Mouse (Mus musculus): ENCODE measurements around the gene Dand5. TPM values are rescaled to one million over a fixed set of nuclear protein-coding genes. Genes with fewer than 3 reads are reported as not detected.

The Dand5 gene
- polyA plus RNA-seq, 1 experiment from 2014 or later, result 2.5 TPM

GRCm38 (mm10) chr8:84783198-84783918 lies 39.3 kb downstream of the Dand5 start:
- no peaks in the 10 kb centered on the region for H3K9me3 ChIP-seq (ENCODE audit: low read length)
- TF ChIP-seq CTCF (IDR thresholded peaks at IDR 0.05; ENCODE audit: low read depth), result no peak
- no peak for TF ChIP-seq EP300 (IDR thresholded peaks at IDR 0.05; ENCODE audit: low read depth)
- H3K4me3 ChIP-seq (ENCODE audit: low read depth, low read length), result no peak overlapping the region
- H3K27me3 ChIP-seq (ENCODE audit: insufficient read depth, low read length), result peaks cover 95% of the 10 kb centered on the region
- H3K27ac ChIP-seq (ENCODE audit: low read depth), result no peak overlapping the region
- 0 out of 2 replicates have a peak, but pooled peaks cover 2% of the 10 kb centered on the region for H3K4me1 ChIP-seq (ENCODE audit: insufficient read depth)
- DNase-seq (no peak), ATAC-seq (no peak)
- no peaks in the 10 kb centered on the region for H3K36me3 ChIP-seq (replicated peaks; ENCODE audit: insufficient read depth, low read length)
- no peak overlapping the region for H3K9ac ChIP-seq (replicated peaks)
- 15% methylated on average over 11 of the region's 11 CpGs for WGBS (ENCODE audit: insufficient replicate concordance)
- H3K4me2 ChIP-seq (ENCODE audit: low read depth, low read length), result no peak overlapping the region

DNA sequence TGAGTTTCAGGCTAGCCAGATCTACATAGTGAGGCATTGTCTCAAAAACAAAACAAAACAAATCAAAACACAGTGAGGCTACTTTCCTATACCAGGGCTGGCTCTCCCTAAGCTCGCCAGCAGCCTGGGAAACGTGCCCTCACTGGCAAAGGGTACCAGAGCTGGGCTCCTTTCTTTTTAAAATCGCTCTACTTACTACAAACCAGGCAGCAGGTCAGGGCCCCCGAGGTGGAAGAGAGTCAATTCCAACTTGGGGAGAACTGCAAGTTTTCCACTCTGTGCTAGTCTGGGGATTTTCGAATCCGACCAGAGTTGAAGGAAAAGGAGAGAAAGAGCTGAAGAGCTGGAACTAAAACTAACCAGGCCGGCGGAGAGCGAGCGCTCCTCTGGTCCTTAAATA lies 39.9 kb downstream of the Dand5 start:
- 33% methylated on average over 10 of the region's 10 CpGs for WGBS (ENCODE audit: insufficient replicate concordance)
- DNase-seq (no peak), ATAC-seq (no peak)
- TF ChIP-seq EP300 (IDR thresholded peaks at IDR 0.05; ENCODE audit: low read depth) (no peak), CTCF (IDR thresholded peaks at IDR 0.05; ENCODE audit: low read depth) (no peak)
- Histone ChIP-seq H3K4me3 (ENCODE audit: low read depth, low read length) (no peak overlapping the region), H3K4me1 (ENCODE audit: insufficient read depth) (0 out of 2 replicates have a peak, but pooled peaks cover 2% of the 10 kb centered on the region), H3K9ac (replicated peaks) (no peak overlapping the region), H3K27me3 (ENCODE audit: insufficient read depth, low read length) (peaks cover 90% of the 10 kb centered on the region), H3K27ac (ENCODE audit: low read depth) (no peak overlapping the region), H3K9me3 (ENCODE audit: low read length) (no peaks in the 10 kb centered on the region), H3K36me3 (replicated peaks; ENCODE audit: insufficient read depth, low read length) (no peaks in the 10 kb centered on the region), H3K4me2 (ENCODE audit: low read depth, low read length) (no peak overlapping the region)

- WGBS (ENCODE audit: insufficient replicate concordance), result 36% methylated on average over 5 of the region's 5 CpGs
- ATAC-seq (no peak), DNase-seq (no peak)
- Histone ChIP-seq H3K9me3 (ENCODE audit: low read length) (no peaks in the 10 kb centered on the region), H3K36me3 (replicated peaks; ENCODE audit: insufficient read depth, low read length) (no peaks in the 10 kb centered on the region), H3K9ac (replicated peaks) (no peak overlapping the region), H3K4me3 (ENCODE audit: low read depth, low read length) (no peak overlapping the region), H3K4me1 (ENCODE audit: insufficient read depth) (0 out of 2 replicates have a peak, but pooled peaks cover 2% of the 10 kb centered on the region), H3K27me3 (ENCODE audit: insufficient read depth, low read length) (peaks cover 84% of the 10 kb centered on the region), H3K27ac (ENCODE audit: low read depth) (no peak overlapping the region), H3K4me2 (ENCODE audit: low read depth, low read length) (no peak overlapping the region)
- TF ChIP-seq CTCF (IDR thresholded peaks at IDR 0.05; ENCODE audit: low read depth) (no peak), EP300 (IDR thresholded peaks at IDR 0.05; ENCODE audit: low read depth) (no peak)
Measured at GRCm38 (mm10) chr8:84781686-84782505, 40.7 kb downstream of the Dand5 start.

- ATAC-seq, result no peak
- TF ChIP-seq EP300 (IDR thresholded peaks at IDR 0.05; ENCODE audit: low read depth) (no peak), CTCF (IDR thresholded peaks at IDR 0.05; ENCODE audit: low read depth) (no peak)
- no peak overlapping the region for H3K4me2 ChIP-seq (ENCODE audit: low read depth, low read length)
- peaks cover 82% of the 10 kb centered on the region for H3K27me3 ChIP-seq (ENCODE audit: insufficient read depth, low read length)
- no peak overlapping the region for H3K27ac ChIP-seq (ENCODE audit: low read depth)
- H3K9ac ChIP-seq (replicated peaks), result no peak overlapping the region
- H3K4me3 ChIP-seq (ENCODE audit: low read depth, low read length), result no peak overlapping the region
- DNase-seq, result no peak
- WGBS (ENCODE audit: insufficient replicate concordance), result 68% methylated on average over 6 of the region's 6 CpGs
- no peaks in the 10 kb centered on the region for H3K36me3 ChIP-seq (replicated peaks; ENCODE audit: insufficient read depth, low read length)
- no peaks in the 10 kb centered on the region for H3K9me3 ChIP-seq (ENCODE audit: low read length)
- H3K4me1 ChIP-seq (ENCODE audit: insufficient read depth), result 0 out of 2 replicates have a peak, but pooled peaks cover under 1% of the 10 kb centered on the region
Measured at GRCm38 (mm10) chr8:84780949-84781680, 41.5 kb downstream of the Dand5 start.

DNA sequence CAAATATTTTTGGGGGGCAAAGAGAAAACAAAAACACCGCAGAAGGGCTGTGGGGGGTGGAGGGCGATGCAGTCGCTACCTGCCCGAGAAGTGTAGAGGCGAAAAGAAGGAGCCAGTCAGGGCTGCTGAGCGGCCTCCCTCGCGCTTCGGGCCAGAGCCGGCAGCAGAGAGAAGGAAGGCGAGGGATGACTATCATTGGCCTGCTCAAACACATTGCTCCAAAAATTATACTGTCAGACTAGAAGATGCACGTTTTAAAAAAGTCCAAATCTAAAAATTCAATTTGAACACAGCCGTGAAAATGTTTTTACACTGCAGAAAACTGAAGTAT lies 42.4 kb downstream of the Dand5 start:
- Histone ChIP-seq H3K4me1 (ENCODE audit: insufficient read depth) (peaks cover under 1% of the 10 kb centered on the region; the same call in 1 of the 2 replicates), H3K4me3 (ENCODE audit: low read depth, low read length) (no peak overlapping the region), H3K27ac (ENCODE audit: low read depth) (no peak overlapping the region), H3K4me2 (ENCODE audit: low read depth, low read length) (no peak overlapping the region), H3K9me3 (ENCODE audit: low read length) (no peaks in the 10 kb centered on the region), H3K36me3 (replicated peaks; ENCODE audit: insufficient read depth, low read length) (no peaks in the 10 kb centered on the region), H3K27me3 (ENCODE audit: insufficient read depth, low read length) (peaks cover 82% of the 10 kb centered on the region), H3K9ac (replicated peaks) (no peak overlapping the region)
- WGBS (ENCODE audit: insufficient replicate concordance), result 33% methylated on average over 13 of the region's 13 CpGs
- no peak for ATAC-seq
- TF ChIP-seq CTCF (IDR thresholded peaks at IDR 0.05; ENCODE audit: low read depth) (no peak), EP300 (IDR thresholded peaks at IDR 0.05; ENCODE audit: low read depth) (no peak)
- no peak for DNase-seq
